Mouse (Mus musculus) left cerebral cortex, adult 6 months (tissue): ENCODE data around the gene Trp53i13. TPM values are rescaled to one million over a fixed set of nuclear protein-coding genes. Genes with fewer than 3 reads are reported as not detected.

Experiments used
- long read RNA-seq, 2 experiments: library from polyadenylated mRNA; unstranded; transcript quantifications; one replicate each; pipeline ENCODE4 v2.0.0; 2019 to 2020
- polyA plus RNA-seq: library from polyadenylated mRNA; unstranded; fragments of <200 nt; fragmentation: Nextera tagmentation; gene quantifications from 2 replicates; pipeline ENCODE4 v1.2.3, GENCODE M21; 2021

Trp53i13 gene
- 10.5 and 10.6 TPM in 2 replicates for polyA plus RNA-seq
- long read RNA-seq, experiment 1, transcript Trp53i13-201 (7 exons, 1,463 nt): major isoform, 13 of 27 reads
- long read RNA-seq, experiment 1, partial matches to known transcripts: 4 of 27 reads
- long read RNA-seq, experiment 1, other reads (novel, unspliced or antisense): 10 of 27 reads
- long read RNA-seq, experiment 2, partial matches to known transcripts: 4 of 10 reads
- long read RNA-seq, experiment 2, other reads (novel, unspliced or antisense): 3 of 10 reads

GRCm38 (mm10) chr11:77515637-77516552, at the start of gene Trp53i13:
Trp53i13 (minus strand) TSS chr11:77515980.

GRCm38 (mm10) chr11:77519043-77519442, 3.3 kb upstream of the Trp53i13 start, which contains the start of gene Gm10392:
Gm10392 (minus strand) TSS chr11:77519198.

GRCm38 (mm10) chr11:77514832-77515636, 746 bp downstream of the Trp53i13 start, which contains the start of gene Abhd15:
Abhd15 (plus strand) TSS chr11:77515121.

GRCm38 (mm10) chr11:77493512-77494343, 22.1 kb downstream of the Trp53i13 start, which contains the start of gene Git1:
Git1 (plus strand) TSS chr11:77493562.

GRCm38 (mm10) chr11:77489591-77490235, 26.1 kb downstream of the Trp53i13 start, which contains the start of gene Ankrd13b:
Ankrd13b (minus strand) TSS chr11:77489678.

GRCm38 (mm10) chr11:77462283-77463100, 53.3 kb downstream of the Trp53i13 start, which contains the start of gene Coro6:
Coro6 (plus strand) TSS chr11:77462411.

Other genes starting within 250 kb of the Trp53i13 start
- gene Coro6, start 53.6 kb downstream of the Trp53i13 start, polyA plus RNA-seq: 7.2 and 7.5 TPM in 2 replicates
- 5.0 and 25.4 TPM in 2 replicates for gene Ankrd13b, start 26.3 kb downstream of the Trp53i13 start, polyA plus RNA-seq
- 33.1 and 34.5 TPM in 2 replicates for gene Git1, start 22.4 kb downstream of the Trp53i13 start, polyA plus RNA-seq
- gene Abhd15, start 859 bp downstream of the Trp53i13 start, polyA plus RNA-seq: 1.0 TPM in 2 replicates
- gene Gm10392, start 3.2 kb upstream of the Trp53i13 start, polyA plus RNA-seq: not detected in 2 replicates
- 11.2 and 21.6 TPM in 2 replicates for gene Taok1, start 91.8 kb upstream of the Trp53i13 start, polyA plus RNA-seq
- 4.1 and 5.0 TPM in 2 replicates for gene Nufip2, start 170.2 kb upstream of the Trp53i13 start, polyA plus RNA-seq
- not detected in 2 replicates for gene Cryba1, start 209.3 kb upstream of the Trp53i13 start, polyA plus RNA-seq
- 18.0 and 27.7 TPM in 2 replicates for gene Myo18a, start 247.3 kb upstream of the Trp53i13 start, polyA plus RNA-seq